Mouse (Mus musculus) embryonic fibroblast, embryonic 13.5 days (primary cell): ENCODE measurements at regions not wholly inside any gene's neighbourhood (a gene's known extent, or its start where the extent isn't known, plus 50 kb on each side); places are given as distances from the start of the nearest gene placed in this dataset.

Experiments
- H3K27ac ChIP-seq: 2 replicates; pipeline ENCODE4 v1.5.1; 2012; ENCODE audit warnings: low read length, control low read depth, inconsistent platforms; ENCODE audit not compliant: insufficient read depth
- H3K4me1 ChIP-seq: 2 replicates; pipeline ENCODE4 v1.6.1; 2011; ENCODE audit warnings: low read length; ENCODE audit not compliant: control insufficient read depth, insufficient read depth
- H3K4me3 ChIP-seq: 2 replicates; pipeline ENCODE4 v1.5.1; 2011; ENCODE audit warnings: mild to moderate bottlenecking, control low read depth, low read length; ENCODE audit not compliant: insufficient read depth
- CTCF ChIP-seq: IDR thresholded peaks from 2 replicates; pipeline ENCODE4 v1.5.1; 2011; ENCODE audit warnings: mild to moderate bottlenecking, control low read depth, low read length, moderate library complexity, borderline replicate concordance; ENCODE audit not compliant: insufficient read depth
- POLR2A ChIP-seq: IDR thresholded peaks from 2 replicates; pipeline ENCODE4 v1.6.1; 2011; ENCODE audit warnings: low read depth, mild to moderate bottlenecking, control low read depth, low read length, moderate library complexity

DNA sequence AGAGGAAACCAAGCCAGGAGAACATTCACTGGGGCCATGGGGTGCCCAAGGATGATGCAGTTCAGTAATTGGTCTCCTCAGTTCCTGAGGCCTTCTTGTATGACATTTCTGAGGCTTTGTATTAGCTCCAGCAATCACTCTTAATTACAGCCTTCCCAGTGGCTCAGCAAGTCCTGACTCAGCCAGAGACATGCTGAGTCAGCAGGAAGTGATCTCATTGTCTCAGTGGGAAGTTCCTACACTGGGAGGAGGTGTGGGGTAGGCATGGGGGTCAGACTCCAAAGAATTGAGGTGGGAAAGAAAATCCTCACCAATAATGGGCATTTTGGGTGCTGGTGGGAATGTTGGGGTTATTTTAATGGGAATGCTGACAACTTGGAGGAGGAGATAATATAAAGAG, 516.5 kb upstream of the Id2 start:
- Histone ChIP-seq H3K4me3 (no peak overlapping the region), H3K27ac (no peak overlapping the region), H3K4me1 (no peaks in the 10 kb centered on the region)
- no peak for TF ChIP-seq POLR2A
- no peak for TF ChIP-seq CTCF

DNA sequence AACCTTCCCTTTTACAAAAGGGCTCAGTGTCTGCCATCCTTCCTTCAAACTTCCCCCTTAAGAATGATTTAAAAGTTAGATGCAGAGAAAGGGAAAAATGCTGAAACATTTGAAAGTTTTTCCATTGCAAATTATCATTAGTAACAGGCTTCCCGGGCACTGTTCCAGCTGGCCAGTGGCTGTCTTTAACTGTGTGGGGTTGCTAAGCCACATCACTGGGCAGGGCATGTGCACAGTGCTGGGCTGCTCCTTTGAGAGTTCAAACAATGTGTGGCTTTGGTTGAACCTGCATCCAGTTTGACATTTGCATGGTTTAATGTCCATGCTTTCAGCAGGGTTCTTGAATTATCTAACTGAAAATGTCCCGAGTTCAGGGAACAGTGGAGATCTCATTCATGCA, 512.1 kb upstream of the Id2 start:
- Histone ChIP-seq H3K27ac (no peak overlapping the region), H3K4me1 (no peaks in the 10 kb centered on the region), H3K4me3 (no peak overlapping the region)
- TF ChIP-seq CTCF (no peak), POLR2A (no peak)

DNA sequence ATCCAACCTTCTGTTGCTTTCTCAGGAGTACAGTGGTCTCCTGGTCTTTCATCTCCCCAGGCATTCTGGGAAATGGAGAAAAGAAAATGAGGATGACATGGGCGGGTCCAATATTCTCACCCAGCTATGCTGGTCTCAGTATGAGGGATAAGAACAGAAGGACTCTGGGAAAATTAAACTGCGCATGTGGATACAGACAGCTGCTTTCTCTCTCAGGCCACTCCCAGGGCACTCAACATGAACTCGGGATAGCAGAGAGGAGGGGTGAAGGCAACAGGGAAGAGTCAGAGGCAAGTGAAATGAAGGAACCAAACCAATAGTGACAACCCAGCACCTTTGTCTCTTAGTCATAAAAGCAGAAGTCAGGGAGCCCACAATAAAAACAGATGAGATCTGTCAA, 508.5 kb upstream of the Id2 start:
- Histone ChIP-seq H3K4me3 (no peak overlapping the region), H3K4me1 (no peaks in the 10 kb centered on the region), H3K27ac (no peak overlapping the region)
- no peak for TF ChIP-seq CTCF
- no peak for TF ChIP-seq POLR2A

DNA sequence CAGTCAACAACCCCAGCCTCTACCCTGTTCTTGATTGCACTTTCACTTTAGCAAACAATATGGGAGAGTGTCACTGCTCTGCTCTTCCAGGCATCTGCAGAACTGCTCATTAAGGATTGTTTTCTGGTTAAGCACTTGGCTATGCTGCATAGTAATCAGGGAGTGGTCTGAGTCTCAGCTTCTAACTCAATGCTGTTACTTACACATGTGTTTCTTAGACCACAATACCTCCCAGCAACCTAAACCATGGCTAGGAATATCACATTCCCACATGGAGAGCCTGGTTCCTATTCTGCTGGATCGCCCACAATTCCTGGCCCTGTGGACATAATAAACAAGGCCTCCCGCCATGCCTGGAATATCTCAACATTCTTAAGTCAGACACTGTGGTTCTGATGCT, 493.3 kb upstream of the Id2 start:
- TF ChIP-seq POLR2A (no peak), CTCF (no peak)
- no peak overlapping the region for H3K4me3 ChIP-seq
- no peak overlapping the region for H3K27ac ChIP-seq
- H3K4me1 ChIP-seq: no peaks in the 10 kb centered on the region

DNA sequence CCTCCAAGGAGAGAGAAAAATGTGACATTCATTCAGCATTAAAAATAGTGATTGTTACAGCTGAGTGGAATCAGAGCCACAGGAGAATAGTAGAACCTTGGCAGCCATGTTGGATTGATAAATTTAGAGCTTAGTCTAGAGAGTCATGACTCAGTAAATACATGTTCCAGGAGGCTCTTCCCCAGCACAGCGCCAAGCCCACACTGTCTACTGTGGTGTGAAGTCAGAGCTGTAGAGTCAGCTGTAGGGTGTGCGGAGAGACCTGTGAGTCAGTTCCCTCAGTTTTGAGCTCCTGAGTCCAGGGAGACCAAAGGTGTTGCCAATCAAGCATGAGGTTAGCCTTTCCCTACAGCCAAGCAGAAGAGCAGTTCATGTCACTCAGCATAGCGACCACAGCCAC, 488.8 kb upstream of the Id2 start:
- TF ChIP-seq CTCF: no peak
- no peak for TF ChIP-seq POLR2A

DNA sequence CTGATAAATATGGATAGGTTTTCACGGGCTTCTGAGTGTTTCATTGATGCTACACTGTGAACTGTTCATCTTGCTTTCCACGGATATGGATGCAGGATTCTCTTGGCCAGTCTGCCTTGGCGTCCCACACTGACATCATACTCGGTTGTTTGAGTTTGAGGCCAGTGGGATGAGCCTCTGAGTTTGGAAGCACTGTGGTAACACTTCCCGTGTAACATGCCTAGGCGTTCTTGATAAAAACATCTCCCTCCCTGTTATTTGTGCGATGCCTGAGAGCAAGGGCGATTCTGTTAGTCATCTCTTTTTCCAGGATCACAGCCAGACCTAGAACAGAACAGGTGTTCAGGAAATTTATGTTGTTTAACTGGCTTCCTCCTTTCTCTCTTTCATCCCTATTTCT, 482.5 kb upstream of the Id2 start:
- H3K4me3 ChIP-seq: no peak overlapping the region
- TF ChIP-seq POLR2A (no peak), CTCF (no peak)

More for the DNA sequence above, 488.8 kb upstream of the Id2 start:
- Histone ChIP-seq H3K4me1 (no peaks in the 10 kb centered on the region), H3K27ac (no peak overlapping the region), H3K4me3 (no peak overlapping the region)

DNA sequence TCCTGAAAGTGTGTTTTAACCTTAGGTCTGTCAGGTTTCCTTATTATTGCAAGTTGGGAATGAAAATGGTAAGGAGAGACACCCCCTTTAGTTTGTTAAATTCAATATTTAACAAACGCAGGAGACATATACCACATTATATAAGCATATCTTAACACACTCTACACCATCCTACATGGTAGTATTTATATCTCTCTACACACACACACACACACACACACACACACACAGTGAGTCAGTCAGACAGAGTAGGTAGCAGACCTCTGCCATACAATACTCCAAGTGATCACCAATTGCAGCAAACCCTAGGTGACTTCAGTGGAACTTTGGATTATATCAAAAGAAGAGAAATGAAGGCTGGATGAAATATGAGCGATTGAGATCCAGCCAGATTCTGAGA, 468.2 kb upstream of the Id2 start:
- TF ChIP-seq POLR2A (no peak), CTCF (no peak)
- H3K4me3 ChIP-seq: no peak overlapping the region
- H3K4me1 ChIP-seq: no peaks in the 10 kb centered on the region
- H3K27ac ChIP-seq: no peak overlapping the region

More for the DNA sequence above, 482.5 kb upstream of the Id2 start:
- H3K27ac ChIP-seq: no peak overlapping the region
- no peaks in the 10 kb centered on the region for H3K4me1 ChIP-seq

DNA sequence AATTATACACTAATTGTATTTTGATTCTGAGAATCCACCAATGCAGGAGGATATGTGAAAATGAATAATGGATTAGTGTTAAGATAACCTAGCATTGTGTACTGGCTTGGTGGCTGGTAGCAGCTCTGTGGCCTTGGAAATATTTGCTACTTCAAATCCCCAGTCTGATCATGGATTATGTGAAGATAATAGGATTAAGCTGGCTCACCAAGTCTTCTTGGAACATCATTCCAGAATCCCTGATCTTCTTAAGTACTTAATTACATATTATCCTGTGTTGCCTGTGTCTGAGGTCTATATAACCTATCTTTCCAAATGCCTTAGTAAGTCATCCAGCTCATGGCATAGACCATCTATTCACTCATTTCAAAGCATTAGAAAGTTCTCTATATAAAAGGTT, 462.7 kb upstream of the Id2 start:
- Histone ChIP-seq H3K4me3 (no peak overlapping the region), H3K4me1 (no peaks in the 10 kb centered on the region), H3K27ac (no peak overlapping the region)
- TF ChIP-seq CTCF (no peak), POLR2A (no peak)

DNA sequence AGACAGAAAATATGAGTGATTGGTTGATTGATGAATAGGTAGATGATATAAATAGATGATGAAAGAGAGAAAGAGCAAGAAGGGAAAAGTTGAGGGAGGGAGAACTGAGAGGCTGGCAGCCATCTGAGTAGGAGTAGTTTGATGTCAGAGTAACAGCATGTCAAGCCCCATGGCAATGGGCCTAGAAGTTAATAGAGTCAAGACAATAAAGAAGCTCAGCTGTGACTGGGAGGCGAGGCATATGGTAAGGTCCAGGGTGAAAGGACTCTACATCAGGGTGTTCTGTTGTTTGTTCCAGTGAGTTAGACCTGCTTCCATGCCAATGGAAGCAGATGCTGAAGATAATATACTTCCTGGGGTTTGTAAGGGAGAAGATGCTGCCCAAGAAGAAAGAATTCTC, 456.7 kb upstream of the Id2 start:
- Histone ChIP-seq H3K4me1 (no peaks in the 10 kb centered on the region), H3K4me3 (no peak overlapping the region), H3K27ac (no peak overlapping the region)
- TF ChIP-seq POLR2A: no peak
- TF ChIP-seq CTCF: no peak

DNA sequence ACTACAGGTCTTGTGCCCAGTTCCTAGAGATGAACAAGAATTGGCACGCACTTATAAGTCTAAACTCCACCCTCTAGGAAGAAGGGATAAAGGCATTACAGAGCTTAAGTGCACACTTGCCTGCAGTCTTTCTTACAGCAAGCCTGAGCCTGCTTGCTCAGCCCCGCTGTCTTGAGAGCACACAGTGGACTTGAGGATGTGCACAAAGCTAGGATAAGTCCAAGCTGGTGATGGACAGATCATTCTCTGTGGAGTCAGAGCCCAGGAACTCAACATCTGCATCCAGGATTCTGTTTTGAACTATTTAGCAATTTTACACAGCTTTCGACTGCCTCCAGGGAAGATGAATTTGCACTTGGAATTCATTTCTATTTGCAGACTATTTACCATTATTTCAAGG, 452.8 kb upstream of the Id2 start:
- TF ChIP-seq POLR2A: no peak
- TF ChIP-seq CTCF: no peak

DNA sequence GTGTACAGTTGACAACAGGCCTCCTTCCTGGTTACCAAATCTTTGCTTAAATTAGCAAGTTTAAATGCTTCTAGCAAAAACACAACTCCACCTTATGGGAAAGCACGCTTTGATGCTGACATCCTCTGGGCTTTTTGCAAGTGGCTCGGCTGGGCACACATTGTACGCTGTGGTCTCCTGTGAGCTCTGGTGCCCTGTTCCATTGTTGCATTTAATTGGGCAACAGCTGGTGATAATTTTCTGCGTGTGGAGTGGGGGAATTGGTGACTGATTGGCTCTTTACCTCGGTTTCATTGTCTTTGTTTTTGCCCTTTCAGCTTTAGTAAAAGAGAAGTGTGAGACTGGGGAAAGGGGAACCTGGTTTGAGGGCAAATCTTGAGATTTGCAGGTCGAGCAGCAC, 447.3 kb upstream of the Id2 start:
- TF ChIP-seq CTCF: no peak
- no peak for TF ChIP-seq POLR2A
- H3K27ac ChIP-seq: no peak overlapping the region

More for the DNA sequence above, 452.8 kb upstream of the Id2 start:
- Histone ChIP-seq H3K4me3 (no peak overlapping the region), H3K27ac (no peak overlapping the region), H3K4me1 (no peaks in the 10 kb centered on the region)

DNA sequence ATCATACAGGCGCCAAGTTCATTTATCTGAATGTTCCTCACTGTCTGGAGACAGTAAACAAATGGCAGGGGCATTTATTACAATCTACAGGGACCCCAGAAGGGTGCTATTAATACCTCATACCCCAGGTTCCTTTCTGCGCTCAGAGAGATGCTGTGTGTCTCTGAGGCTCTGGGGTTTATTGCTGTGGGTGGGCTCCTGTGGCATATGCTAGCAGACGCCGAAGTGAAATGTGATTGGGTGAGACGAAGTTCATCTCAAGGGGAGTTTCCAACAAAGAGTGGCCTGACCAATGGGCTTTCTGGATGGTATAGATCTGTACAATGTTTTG, 437.6 kb upstream of the Id2 start:
- peaks cover 11% of the 10 kb centered on the region; the same call in 1 of the 2 replicates for H3K4me1 ChIP-seq
- TF ChIP-seq POLR2A (no peak), CTCF (no peak)
- H3K27ac ChIP-seq: no peak overlapping the region
- no peak overlapping the region for H3K4me3 ChIP-seq

More for the DNA sequence above, 447.3 kb upstream of the Id2 start:
- Histone ChIP-seq H3K4me1 (peaks cover 3% of the 10 kb centered on the region; the same call in 1 of the 2 replicates), H3K4me3 (no peak overlapping the region)
